Mouse (Mus musculus): ENCODE results near the gene Gm21789. TPM values are rescaled to one million over a fixed set of nuclear protein-coding genes. Genes with fewer than 3 reads are reported as not detected.

Gm21789 gene
- not detected for total RNA-seq (2023)

DNA sequence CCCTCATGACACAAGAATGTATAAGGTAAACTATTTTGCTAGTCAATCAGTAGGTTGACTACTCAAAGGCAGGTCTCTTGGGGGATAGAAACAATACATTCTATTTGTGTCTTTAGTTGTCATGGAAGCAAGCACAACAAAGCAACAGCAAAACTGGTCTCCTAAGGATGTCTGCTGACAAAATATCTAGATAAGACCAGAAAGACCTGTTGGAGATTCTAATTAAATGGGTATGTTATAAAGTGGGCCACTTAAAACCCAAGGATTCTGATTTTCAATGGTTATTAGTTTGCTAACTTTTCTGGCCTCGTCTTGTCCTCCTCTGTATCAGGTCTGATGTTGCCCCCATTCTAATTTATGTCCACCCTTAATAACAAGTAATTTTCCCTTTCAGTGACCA is at the start of gene Gm21789:
TSS of gene Gm21789 (plus strand) at position 301 of the 400 bp plus-strand sequence.

DNA sequence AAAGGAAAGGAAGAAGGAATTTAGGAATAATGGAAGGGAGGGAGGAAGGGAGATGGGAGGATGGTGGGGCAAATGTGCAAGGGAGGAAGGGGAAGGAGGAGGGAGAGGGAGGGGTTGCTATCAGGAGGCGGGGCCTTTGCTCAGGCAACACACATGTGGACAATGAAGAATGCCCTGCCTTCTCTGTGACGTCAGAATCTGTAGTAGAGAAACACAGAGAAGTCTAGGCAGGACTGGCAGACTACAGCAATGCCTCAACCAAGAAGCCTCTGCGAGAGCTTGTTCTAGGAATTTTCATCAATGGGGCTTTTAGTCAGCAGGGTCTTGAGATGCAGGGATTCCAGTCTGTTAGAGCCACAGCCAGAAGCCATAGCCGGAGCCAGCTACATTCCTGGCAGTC is 47.2 kb upstream of the Gm21789 start, which contains the start of gene Btbd35f30:
TSS of gene Btbd35f30 (plus strand) at position 301 of the 400 bp plus-strand sequence.

DNA sequence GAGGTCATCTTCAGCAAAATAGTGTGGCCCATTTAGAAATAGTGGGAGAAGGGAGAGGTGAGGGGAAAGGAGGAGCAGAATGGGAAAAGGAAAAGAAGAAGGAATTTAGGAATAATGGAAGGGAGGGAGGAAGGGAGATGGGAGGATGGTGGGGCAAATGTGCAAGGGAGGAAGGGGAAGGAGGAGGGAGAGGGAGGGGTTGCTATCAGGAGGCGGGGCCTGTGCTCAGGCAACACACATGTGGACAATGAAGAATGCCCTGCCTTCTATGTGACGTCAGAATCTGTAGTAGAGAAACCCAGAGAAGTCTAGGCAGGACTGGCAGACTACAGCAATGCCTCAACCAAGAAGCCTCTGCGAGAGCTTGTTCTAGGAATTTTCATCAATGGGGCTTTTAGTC is 32.0 kb downstream of the Gm21789 start, which contains the start of gene Btbd35f5:
TSS of gene Btbd35f5 (plus strand) at position 301 of the 400 bp plus-strand sequence.

Other genes with a start within 250 kb of the Gm21789 start
- gene Btbd35f21, start 215.7 kb upstream of the Gm21789 start, total RNA-seq (2023), result not detected
- gene Btbd35f30, start 47.1 kb upstream of the Gm21789 start, total RNA-seq (2023), result not detected
- not detected for gene Btbd35f5, start 32.1 kb downstream of the Gm21789 start, total RNA-seq (2023)